Mouse (Mus musculus): ENCODE results near the gene Hs6st3. TPM values are rescaled to one million over a fixed set of nuclear protein-coding genes. Genes with fewer than 3 reads are reported as not detected.
"Not testable (repeated sequence)": the region's sequence is repeated elsewhere in the genome, so short reads cannot be mapped to it uniquely, and the experiment has no call there.

The Hs6st3 gene
- total RNA-seq, 4 experiments from 2014 or later, result 50.2 to 63.5 (median 53.8) TPM

- DNase-seq (ENCODE audit: low spot score in 2 of 2), result peak in 1 of 2 experiments; percentile 66
Measured at GRCm38 (mm10) chr14:119248001-119248607, 110.0 kb downstream of the Hs6st3 start.

- DNase-seq (ENCODE audit: low spot score in 2 of 2), result no peak
Measured at GRCm38 (mm10) chr14:119250353-119250752, 112.2 kb downstream of the Hs6st3 start.

- DNase-seq (ENCODE audit: low spot score in 2 of 2), result no peak
Measured at GRCm38 (mm10) chr14:119255396-119255795, 117.3 kb downstream of the Hs6st3 start.

- DNase-seq (ENCODE audit: low spot score in 2 of 2), result no peak
Measured at GRCm38 (mm10) chr14:119257072-119257471, 118.9 kb downstream of the Hs6st3 start.

GRCm38 (mm10) chr14:119260176-119260962 lies 122.2 kb downstream of the Hs6st3 start:
- no peak for DNase-seq (ENCODE audit: low spot score in 2 of 2)

GRCm38 (mm10) chr14:119266334-119266733 lies 128.2 kb downstream of the Hs6st3 start:
- DNase-seq (ENCODE audit: low spot score in 2 of 2), result no peak

- no peak for DNase-seq (ENCODE audit: low spot score in 2 of 2)
Measured at GRCm38 (mm10) chr14:119273088-119273487, 134.9 kb downstream of the Hs6st3 start.

- DNase-seq (ENCODE audit: low spot score in 2 of 2), result not testable (repeated sequence)
Measured at GRCm38 (mm10) chr14:119278156-119278555, 140.0 kb downstream of the Hs6st3 start.

GRCm38 (mm10) chr14:119283951-119284350 lies 145.8 kb downstream of the Hs6st3 start:
- DNase-seq (ENCODE audit: low spot score in 2 of 2), result no peak

- no peak for DNase-seq (ENCODE audit: low spot score in 2 of 2)
Measured at GRCm38 (mm10) chr14:119289668-119290067, 151.5 kb downstream of the Hs6st3 start.

- DNase-seq (ENCODE audit: low spot score in 2 of 2), result no peak
Measured at GRCm38 (mm10) chr14:119294071-119294470, 155.9 kb downstream of the Hs6st3 start.

- DNase-seq (ENCODE audit: low spot score in 2 of 2), result peak in 1 of 2 experiments; percentile 34
Measured at GRCm38 (mm10) chr14:119306461-119306860, 168.3 kb downstream of the Hs6st3 start.

GRCm38 (mm10) chr14:119318379-119318778 lies 180.2 kb downstream of the Hs6st3 start:
- no peak for DNase-seq (ENCODE audit: low spot score in 2 of 2)

GRCm38 (mm10) chr14:119347236-119347635 lies 209.1 kb downstream of the Hs6st3 start:
- peak in 1 of 2 experiments; percentile 27 for DNase-seq (ENCODE audit: low spot score in 2 of 2)

GRCm38 (mm10) chr14:119361414-119361813 lies 223.3 kb downstream of the Hs6st3 start:
- no peak for DNase-seq (ENCODE audit: low spot score in 2 of 2)

GRCm38 (mm10) chr14:119367866-119368425 lies 229.8 kb downstream of the Hs6st3 start:
- DNase-seq (ENCODE audit: low spot score in 2 of 2), result no peak

GRCm38 (mm10) chr14:119369274-119369673 lies 231.1 kb downstream of the Hs6st3 start:
- DNase-seq (ENCODE audit: low spot score in 2 of 2), result no peak

GRCm38 (mm10) chr14:119370013-119370412 lies 231.9 kb downstream of the Hs6st3 start:
- no peak for DNase-seq (ENCODE audit: low spot score in 2 of 2)

GRCm38 (mm10) chr14:119379303-119379702 lies 241.2 kb downstream of the Hs6st3 start:
- DNase-seq (ENCODE audit: low spot score in 2 of 2), result no peak

- DNase-seq (ENCODE audit: low spot score in 2 of 2), result no peak
Measured at GRCm38 (mm10) chr14:119401618-119402017, 263.5 kb downstream of the Hs6st3 start.

GRCm38 (mm10) chr14:119409334-119410050 lies 271.4 kb downstream of the Hs6st3 start:
- no peak for DNase-seq (ENCODE audit: low spot score in 2 of 2)

- no peak for DNase-seq (ENCODE audit: low spot score in 2 of 2)
Measured at GRCm38 (mm10) chr14:119422894-119423293, 284.8 kb downstream of the Hs6st3 start.
